Mouse (Mus musculus): ENCODE data around the gene Nodal. TPM values are rescaled to one million over a fixed set of nuclear protein-coding genes. Genes with fewer than 3 reads are reported as not detected.

Nodal gene
- total and polyA plus RNA-seq, 3 experiments: not detected

DNA sequence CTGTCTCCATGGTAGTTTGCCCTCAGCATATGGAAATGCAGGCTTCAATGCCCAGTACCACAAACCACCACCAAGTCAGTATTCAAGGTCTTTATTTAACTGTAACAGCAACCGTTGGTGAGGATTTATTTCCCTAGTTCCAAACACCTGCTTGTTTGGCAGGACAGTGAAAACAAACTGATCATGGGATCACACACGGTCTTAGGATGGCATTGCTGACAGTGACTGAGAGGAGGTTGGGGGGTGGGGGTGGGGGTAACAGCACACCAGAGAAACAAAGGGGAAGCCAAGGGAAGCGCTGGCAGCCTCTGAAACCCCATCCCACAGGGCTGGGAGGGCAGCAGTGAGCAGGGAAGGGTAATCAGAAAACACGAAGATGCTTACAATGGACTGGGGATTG is 10.6 kb downstream of the Nodal start:
- Histone ChIP-seq H3K4me1 (ENCODE audit: control insufficient read depth in 1 of 2, insufficient read depth in 2 of 2, low read length in 2 of 2) (no peaks in the 10 kb centered on the region), H3K27me3 (ENCODE audit: control insufficient read depth in 1 of 2, insufficient read depth in 2 of 2, low read length in 2 of 2) (no peaks in the 10 kb centered on the region), H3K9ac (ENCODE audit: control insufficient read depth, low read depth, low read length, poor library complexity, severe bottlenecking) (no peak overlapping the region), H3K4me3 (ENCODE audit: control insufficient read depth in 1 of 2, insufficient read depth in 1 of 2, low read depth in 2 of 2, low read length in 2 of 2) (no peak overlapping the region), H3K79me2 (ENCODE audit: control insufficient read depth, insufficient read depth, low read length, poor library complexity) (no peaks in the 10 kb centered on the region), H3K27ac (ENCODE audit: control insufficient read depth, low read depth, low read length) (no peak overlapping the region), H3K36me3 (ENCODE audit: control insufficient read depth in 1 of 2, insufficient read depth in 2 of 2, low read length in 2 of 2) (peaks cover 0 to 6% of the 10 kb centered on the region in 2 experiments; a peak in 2 of 4 replicates), H3K9me3 (replicated peaks; ENCODE audit: insufficient read depth, low read length) (no peaks in the 10 kb centered on the region)
- TF ChIP-seq JUND (IDR thresholded peaks at IDR 0.05; ENCODE audit: low read depth, low read length): no peak
- no peak for TF ChIP-seq MAFK (IDR thresholded peaks at IDR 0.05; ENCODE audit: borderline replicate concordance, low read depth, low read length)
- peak; percentile 47; the same call in 1 of the 2 replicates for TF ChIP-seq POLR2AphosphoS2 (IDR thresholded peaks at IDR 0.05; ENCODE audit: low read length)
- no peak for TF ChIP-seq ZMIZ1 (IDR thresholded peaks at IDR 0.05; ENCODE audit: low read depth, low read length)
- no peak for TF ChIP-seq HCFC1 (IDR thresholded peaks at IDR 0.05; ENCODE audit: low read depth, low read length)
- TF ChIP-seq POLR2A (IDR thresholded peaks at IDR 0.05; ENCODE audit: control insufficient read depth in 1 of 2, insufficient read depth in 1 of 2, low read depth in 1 of 2, low read length in 2 of 2, poor library complexity in 1 of 2): no peak
- no peak for DNase-seq (ENCODE audit: low read depth, low spot score)

DNA sequence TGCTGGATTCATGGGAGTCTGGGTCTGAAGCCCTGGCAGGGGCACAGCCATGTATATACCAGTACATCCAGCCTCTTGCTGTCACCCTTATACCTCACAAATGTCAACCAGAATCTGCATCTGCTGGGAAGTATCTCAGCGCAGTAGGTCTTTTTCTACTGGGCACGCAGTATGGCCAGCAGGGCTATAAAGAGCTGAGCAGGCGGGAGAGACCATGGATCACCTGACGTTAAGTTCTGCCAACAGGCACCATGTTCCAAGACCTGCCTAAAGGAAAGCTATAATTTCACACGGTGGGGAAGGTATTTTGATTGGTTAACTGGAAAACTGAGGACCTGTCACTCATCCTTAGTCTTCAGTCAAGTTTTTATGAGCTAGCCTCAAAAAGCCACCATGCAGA is 11.3 kb downstream of the Nodal start:
- H3K36me3 ChIP-seq (ENCODE audit: control insufficient read depth in 1 of 2, insufficient read depth in 2 of 2, low read length in 2 of 2): peaks cover 0 to 10% of the 10 kb centered on the region in 2 experiments; a peak in 2 of 4 replicates

DNA sequence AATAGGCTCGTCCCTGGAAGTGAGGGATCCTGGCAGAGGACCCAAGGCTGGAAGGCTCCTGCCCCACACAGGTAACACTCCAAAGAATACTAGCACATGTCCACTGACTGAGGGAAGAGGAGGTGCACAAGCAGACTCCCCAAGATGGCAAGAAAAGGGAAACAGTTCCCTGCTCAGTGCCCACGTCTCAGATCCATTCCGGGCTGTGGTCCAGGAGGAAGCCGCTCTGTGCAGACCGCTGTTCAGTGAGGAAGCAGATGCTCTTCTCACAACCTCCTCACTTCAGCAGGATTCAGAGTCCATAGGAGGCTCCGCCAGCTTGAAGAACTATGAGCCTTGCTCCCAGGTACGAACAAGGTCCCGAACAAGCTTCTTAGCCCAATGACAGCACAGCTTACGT is 13.6 kb downstream of the Nodal start:
- Histone ChIP-seq H3K9ac (ENCODE audit: control insufficient read depth, low read depth, low read length, poor library complexity, severe bottlenecking) (no peak overlapping the region), H3K4me3 (ENCODE audit: control insufficient read depth in 1 of 2, insufficient read depth in 1 of 2, low read depth in 2 of 2, low read length in 2 of 2) (no peak overlapping the region), H3K4me1 (ENCODE audit: control insufficient read depth in 1 of 2, insufficient read depth in 2 of 2, low read length in 2 of 2) (no peaks in the 10 kb centered on the region), H3K36me3 (ENCODE audit: control insufficient read depth in 1 of 2, insufficient read depth in 2 of 2, low read length in 2 of 2) (peaks cover 0 to 17% of the 10 kb centered on the region in 2 experiments; a peak in 2 of 4 replicates), H3K27ac (ENCODE audit: control insufficient read depth, low read depth, low read length) (no peak overlapping the region), H3K9me3 (replicated peaks; ENCODE audit: insufficient read depth, low read length) (no peaks in the 10 kb centered on the region), H3K79me2 (ENCODE audit: control insufficient read depth, insufficient read depth, low read length, poor library complexity) (no peaks in the 10 kb centered on the region), H3K27me3 (ENCODE audit: control insufficient read depth in 1 of 2, insufficient read depth in 2 of 2, low read length in 2 of 2) (no peaks in the 10 kb centered on the region)
- TF ChIP-seq ZMIZ1 (IDR thresholded peaks at IDR 0.05; ENCODE audit: low read depth, low read length) (no peak), NRF1 (IDR thresholded peaks at IDR 0.05; ENCODE audit: insufficient read depth, low read depth, low read length, poor library complexity, severe bottlenecking) (no peak), NELFE (IDR thresholded peaks at IDR 0.05; ENCODE audit: low read depth, low read length) (no peak), CTCF (IDR thresholded peaks at IDR 0.05 in 2 of 3, conservative IDR thresholded peaks at IDR 0.05 in 1 of 3; ENCODE audit: control insufficient read depth in 1 of 3, insufficient read depth in 1 of 3, low read depth in 2 of 3, low read length in 3 of 3, poor library complexity in 1 of 3, severe bottlenecking in 1 of 3) (no peak), TCF12 (IDR thresholded peaks at IDR 0.05; ENCODE audit: low read depth, low read length) (no peak), MAX (IDR thresholded peaks at IDR 0.05; ENCODE audit: low read length) (no peak), HCFC1 (IDR thresholded peaks at IDR 0.05; ENCODE audit: low read depth, low read length) (no peak), MEF2A (IDR thresholded peaks at IDR 0.05; ENCODE audit: extremely low read depth, insufficient replicate concordance, low read depth, low read length, poor library complexity, severe bottlenecking) (no peak), UBTF (IDR thresholded peaks at IDR 0.05; ENCODE audit: borderline replicate concordance, insufficient read depth, low read depth, low read length) (no peak), POLR2AphosphoS2 (IDR thresholded peaks at IDR 0.05; ENCODE audit: low read length) (no peak), CHD2 (IDR thresholded peaks at IDR 0.05; ENCODE audit: low read length) (no peak), ZC3H11A (IDR thresholded peaks at IDR 0.05; ENCODE audit: low read depth, low read length) (no peak), ZNF384 (IDR thresholded peaks at IDR 0.05; ENCODE audit: low read depth, low read length) (no peak), E2F4 (IDR thresholded peaks at IDR 0.05; ENCODE audit: borderline replicate concordance, low read depth, low read length) (no peak), MXI1 (IDR thresholded peaks at IDR 0.05; ENCODE audit: low read depth, low read length) (no peak)
- no peak for DNase-seq (ENCODE audit: low read depth, low spot score)

More for the DNA sequence above, 11.3 kb downstream of the Nodal start:
- Histone ChIP-seq H3K4me1 (ENCODE audit: control insufficient read depth in 1 of 2, insufficient read depth in 2 of 2, low read length in 2 of 2) (no peaks in the 10 kb centered on the region), H3K27ac (ENCODE audit: control insufficient read depth, low read depth, low read length) (no peak overlapping the region), H3K9ac (ENCODE audit: control insufficient read depth, low read depth, low read length, poor library complexity, severe bottlenecking) (no peak overlapping the region), H3K79me2 (ENCODE audit: control insufficient read depth, insufficient read depth, low read length, poor library complexity) (no peaks in the 10 kb centered on the region), H3K4me3 (ENCODE audit: control insufficient read depth in 1 of 2, insufficient read depth in 1 of 2, low read depth in 2 of 2, low read length in 2 of 2) (no peak overlapping the region), H3K9me3 (replicated peaks; ENCODE audit: insufficient read depth, low read length) (no peaks in the 10 kb centered on the region), H3K27me3 (ENCODE audit: control insufficient read depth in 1 of 2, insufficient read depth in 2 of 2, low read length in 2 of 2) (no peaks in the 10 kb centered on the region)
- no peak for DNase-seq (ENCODE audit: low read depth, low spot score)
- TF ChIP-seq GATA1 (IDR thresholded peaks at IDR 0.05; ENCODE audit: low read depth, low read length) (no peak), ZKSCAN1 (IDR thresholded peaks at IDR 0.05; ENCODE audit: low read depth, low read length) (peak; percentile 66; the same call in 1 of the 2 replicates), MYB (IDR thresholded peaks at IDR 0.05; ENCODE audit: low read depth, low read length) (no peak), CHD2 (IDR thresholded peaks at IDR 0.05; ENCODE audit: low read length) (no peak)

All from MEL (cell line).